Mouse (Mus musculus): ENCODE data around the gene Car3.

Gene Car3

GRCm38 (mm10) chr3:14876325-14876918 lies 13.1 kb downstream of the Car3 start:
- DNase-seq, result peak; percentile 59 to 63

DNA sequence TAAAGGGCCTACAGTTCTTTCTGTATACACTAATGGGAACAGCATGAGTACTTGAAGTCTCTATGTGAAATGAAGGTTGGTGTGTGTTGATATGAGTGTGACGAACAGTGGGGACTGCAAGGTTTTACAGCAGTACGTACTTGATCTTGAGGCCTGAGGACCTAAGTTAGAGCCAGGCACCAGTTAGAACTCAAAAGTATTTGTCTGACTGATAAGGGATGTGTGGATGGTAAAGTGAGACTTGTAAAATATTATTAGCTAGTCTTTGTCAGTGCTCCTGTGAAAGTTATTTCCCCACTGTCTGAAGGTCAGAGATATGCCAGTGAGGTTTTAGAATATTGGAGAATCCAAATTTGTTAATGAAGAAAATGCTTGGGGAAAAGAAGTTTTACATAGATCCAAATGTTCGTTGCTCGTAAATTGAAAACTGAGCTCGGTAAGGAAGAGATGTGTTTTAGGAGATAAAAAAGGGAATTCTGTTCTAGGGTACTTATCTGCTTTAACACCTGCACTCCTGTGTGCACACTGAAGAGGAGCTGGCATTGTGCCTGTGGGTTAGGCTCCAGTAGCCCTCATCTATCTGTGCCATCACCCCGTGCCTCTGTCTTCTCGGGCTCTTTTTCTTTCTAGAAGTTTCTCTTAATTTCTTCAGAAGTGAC lies 14.1 kb downstream of the Car3 start:
- no peak for DNase-seq

GRCm38 (mm10) chr3:14878749-14879223 lies 15.5 kb downstream of the Car3 start:
- no peak for DNase-seq

GRCm38 (mm10) chr3:14879293-14879692 lies 16.0 kb downstream of the Car3 start:
- no peak for DNase-seq

GRCm38 (mm10) chr3:14880277-14880676 lies 17.0 kb downstream of the Car3 start:
- DNase-seq, result peak; percentile 62 to 66

GRCm38 (mm10) chr3:14882005-14882404 lies 18.7 kb downstream of the Car3 start:
- DNase-seq, result no peak

- no peak for DNase-seq
Measured at GRCm38 (mm10) chr3:14882756-14883155, 19.4 kb downstream of the Car3 start.

GRCm38 (mm10) chr3:14884826-14885225 lies 21.5 kb downstream of the Car3 start:
- no peak for DNase-seq

DNA sequence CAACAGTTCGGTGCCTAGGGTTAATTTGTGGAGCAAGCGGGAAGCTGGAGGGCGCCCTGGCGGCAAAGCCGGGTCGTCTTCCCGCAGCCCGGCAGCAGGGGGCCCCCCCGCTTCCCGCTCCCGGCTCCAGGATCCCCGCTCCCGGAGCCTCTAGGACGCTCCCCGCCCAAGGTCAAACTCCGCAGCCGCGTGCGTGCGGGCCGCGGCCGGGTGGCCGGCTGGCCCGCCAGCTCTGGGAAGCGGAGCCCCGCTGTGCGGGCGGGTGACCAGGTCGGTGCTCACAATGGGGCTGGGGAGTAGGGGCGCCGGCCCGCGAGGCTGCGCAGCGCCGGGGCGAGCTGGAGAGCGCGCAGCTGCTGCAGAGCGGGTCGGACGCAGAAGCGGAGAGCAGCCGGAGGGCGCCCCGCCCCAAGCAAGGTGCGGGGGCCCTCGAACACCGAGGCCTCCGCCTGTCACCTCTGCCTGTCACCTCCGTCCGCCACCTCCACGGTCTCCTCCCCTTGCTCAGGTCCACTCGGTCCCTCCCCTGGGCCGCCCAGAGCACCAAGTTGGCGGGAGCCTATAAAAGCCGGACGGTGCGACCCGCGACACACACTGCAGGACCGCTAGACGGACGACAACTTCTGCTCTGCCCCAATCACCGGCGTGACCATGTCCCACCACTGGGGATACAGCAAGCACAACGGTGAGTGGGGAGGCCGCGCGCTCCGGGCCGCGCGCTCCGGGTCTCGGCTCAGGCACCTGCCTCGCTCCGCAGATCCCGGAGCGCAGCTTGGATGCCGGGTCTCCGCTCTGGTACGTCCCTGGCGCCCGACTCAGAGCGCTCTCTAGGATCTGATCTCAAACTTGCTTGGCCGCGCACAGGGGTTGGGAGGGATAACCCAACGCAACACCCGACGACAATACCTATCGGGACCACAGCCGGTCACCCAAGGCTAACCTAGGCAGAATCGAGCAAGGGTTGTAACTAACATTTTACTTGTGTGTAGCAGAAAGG lies 23.1 kb downstream of the Car3 start, which contains the start of gene Car2:
Gene Car2, plus strand, starts transcription at position 172 of the 997 bp plus-strand sequence.
- peak; percentile 69 to 70 for DNase-seq

DNA sequence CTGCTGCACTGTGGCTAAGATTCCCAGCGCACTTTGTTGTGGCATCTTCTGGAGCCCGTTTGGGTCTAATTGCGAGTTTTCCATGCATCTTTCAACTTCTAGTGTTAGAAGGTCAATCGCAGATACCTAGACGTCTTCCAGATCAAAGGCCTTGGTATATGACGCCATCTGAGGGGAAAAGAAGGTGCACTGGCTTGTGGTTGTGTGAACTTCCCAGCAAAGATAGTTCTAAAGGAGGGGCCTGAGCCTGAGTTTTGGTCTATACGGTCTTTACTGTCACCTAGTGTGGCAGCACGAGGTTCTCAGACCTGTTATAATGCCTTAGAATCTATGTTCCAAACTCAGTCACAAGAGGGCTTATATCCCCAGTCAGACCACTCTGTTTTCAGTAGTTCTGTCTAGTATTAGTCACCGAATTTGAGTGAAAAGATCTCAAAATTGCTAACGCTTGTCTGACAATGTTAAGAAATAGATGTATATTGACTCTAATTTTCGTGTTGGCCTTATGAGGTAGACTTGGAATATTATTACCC lies 23.9 kb downstream of the Car3 start:
- DNase-seq, result peak; percentile 28 to 32

DNA sequence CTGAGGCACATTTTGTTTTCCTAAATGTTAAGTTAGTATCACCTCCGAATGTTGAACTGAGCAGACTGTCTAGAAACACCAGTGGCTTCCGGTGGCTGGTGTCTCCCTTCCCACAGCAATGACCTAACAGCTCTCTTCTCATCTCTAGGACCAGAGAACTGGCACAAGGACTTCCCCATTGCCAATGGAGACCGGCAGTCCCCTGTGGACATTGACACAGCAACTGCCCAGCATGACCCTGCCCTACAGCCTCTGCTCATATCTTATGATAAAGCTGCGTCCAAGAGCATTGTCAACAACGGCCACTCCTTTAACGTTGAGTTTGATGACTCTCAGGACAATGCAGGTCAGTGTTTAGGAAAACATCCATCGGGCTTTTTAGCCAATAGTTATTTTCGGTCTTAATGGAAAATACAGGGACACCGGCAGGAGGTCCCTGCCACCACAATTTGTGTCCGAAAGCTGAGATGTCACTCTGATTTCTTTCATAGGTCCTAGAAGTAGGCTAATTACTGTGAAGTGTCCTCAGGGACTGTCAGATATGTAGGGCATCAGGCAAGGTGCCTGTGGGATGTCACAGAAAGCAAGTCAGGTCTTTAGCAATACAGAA lies 24.5 kb downstream of the Car3 start:
- no peak for DNase-seq

- no peak for DNase-seq
Measured at GRCm38 (mm10) chr3:14888549-14888948, 25.2 kb downstream of the Car3 start.

DNA sequence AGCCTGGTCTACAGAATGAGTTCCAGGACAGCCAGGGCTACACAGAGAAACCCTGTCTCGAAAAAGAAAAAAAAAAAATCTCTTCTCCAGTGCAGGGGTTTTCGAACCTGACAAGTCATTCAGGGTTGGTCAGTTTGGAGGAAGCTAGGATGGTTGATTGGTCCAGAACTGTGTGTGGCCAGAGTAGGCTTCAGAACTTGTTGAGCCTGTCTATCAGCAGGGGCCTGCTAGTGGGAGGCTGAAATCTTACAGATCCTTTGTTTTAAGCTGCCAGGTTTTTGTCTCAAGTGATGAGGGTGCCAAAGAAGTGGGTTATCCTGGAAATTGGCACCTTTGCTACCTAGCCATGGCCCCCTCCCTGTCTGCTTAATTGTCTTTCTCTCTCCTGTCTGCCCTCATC lies 25.8 kb downstream of the Car3 start:
- DNase-seq, result no peak

DNA sequence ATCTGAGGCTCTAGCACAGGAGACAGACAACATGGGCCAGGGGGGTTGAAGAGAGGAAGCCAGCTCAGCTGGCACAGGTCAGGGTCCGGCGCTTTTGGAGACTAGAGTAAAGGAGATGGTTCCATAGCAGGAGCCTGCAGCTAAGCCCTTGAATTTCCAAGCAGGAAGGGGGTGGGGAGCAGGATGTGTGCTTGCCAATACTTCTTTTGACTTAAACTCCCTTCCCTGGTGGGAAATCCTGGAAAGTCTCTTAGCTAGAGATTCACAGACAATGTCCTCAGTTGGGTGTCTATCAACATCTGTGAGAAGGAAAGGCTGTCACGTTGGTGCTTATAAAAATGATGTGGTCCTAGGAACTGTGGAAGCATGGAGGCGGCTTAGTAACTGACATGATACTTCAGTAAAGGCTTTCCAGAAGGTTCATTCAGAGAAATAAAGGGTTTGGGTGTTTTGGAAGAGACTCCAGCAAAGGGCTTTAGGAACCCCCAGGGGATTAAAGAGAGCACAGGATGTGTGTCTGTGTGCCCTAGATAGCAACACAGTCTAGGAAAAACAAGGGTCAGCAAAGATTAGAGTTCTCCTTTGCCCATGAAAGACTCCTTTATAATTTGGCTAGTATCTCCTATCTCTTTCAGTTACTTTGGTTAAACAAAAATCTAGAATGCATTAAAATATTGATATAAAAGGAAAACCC lies 26.6 kb downstream of the Car3 start:
- DNase-seq, result no peak

- no peak for DNase-seq
Measured at GRCm38 (mm10) chr3:14892991-14893390, 29.7 kb downstream of the Car3 start.

DNA sequence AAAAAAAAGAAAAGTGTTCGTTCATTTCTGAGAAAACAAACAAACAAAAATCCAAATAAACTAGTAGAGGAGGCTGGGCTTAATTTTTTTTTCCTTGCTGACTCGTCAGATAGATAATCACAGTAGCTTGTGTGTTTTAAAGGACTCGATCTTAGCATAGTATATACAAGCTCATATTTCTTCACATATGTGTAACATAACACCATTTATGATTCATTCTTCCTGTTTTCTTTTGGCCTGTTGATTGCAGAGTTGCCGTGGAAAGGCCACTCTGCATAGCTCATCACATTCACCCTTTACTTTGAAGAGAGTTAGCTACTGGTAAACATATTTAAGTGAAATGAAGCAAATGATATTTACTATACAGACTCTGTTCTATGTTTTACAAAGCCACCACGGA lies 30.4 kb downstream of the Car3 start:
- no peak for DNase-seq

DNA sequence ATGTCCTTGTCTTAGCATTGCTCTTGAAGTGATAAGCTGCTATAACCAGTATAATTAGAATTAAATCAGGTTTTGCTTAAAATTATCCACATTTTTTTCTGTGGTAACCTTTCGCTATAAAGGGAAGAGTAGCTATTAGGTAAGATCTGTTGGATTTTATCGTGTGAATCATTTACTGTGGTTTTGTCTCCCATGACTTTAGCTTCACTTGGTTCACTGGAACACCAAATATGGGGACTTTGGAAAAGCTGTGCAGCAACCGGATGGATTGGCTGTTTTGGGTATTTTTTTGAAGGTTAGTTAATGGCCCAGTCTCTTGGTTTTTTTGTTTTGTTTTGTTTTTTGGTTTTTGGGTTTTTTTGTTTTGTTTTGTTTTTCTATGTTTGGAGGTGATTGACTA lies 32.0 kb downstream of the Car3 start:
- DNase-seq, result no peak

- no peak for DNase-seq
Measured at GRCm38 (mm10) chr3:14897770-14898169, 34.5 kb downstream of the Car3 start.

DNA sequence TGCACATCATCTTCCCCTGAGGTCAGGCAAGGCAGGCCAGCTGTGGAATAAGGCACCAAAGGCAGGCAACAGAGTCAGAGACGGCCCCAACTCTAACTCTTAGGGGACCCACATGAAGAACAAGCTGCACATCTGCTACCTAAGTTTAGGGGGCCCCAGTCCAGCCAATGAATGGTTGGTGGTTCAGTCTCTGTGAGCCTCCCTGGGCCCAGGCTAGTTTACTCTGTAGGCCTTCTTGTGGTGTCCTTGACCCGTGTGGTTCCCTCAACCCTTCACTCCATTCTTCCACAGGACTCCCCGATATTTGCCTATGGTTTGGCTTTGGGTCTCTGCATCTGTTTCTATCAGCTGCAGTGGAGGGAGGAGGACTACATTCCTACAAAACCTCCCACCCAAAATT lies 40.1 kb downstream of the Car3 start:
- no peak for DNase-seq

DNA sequence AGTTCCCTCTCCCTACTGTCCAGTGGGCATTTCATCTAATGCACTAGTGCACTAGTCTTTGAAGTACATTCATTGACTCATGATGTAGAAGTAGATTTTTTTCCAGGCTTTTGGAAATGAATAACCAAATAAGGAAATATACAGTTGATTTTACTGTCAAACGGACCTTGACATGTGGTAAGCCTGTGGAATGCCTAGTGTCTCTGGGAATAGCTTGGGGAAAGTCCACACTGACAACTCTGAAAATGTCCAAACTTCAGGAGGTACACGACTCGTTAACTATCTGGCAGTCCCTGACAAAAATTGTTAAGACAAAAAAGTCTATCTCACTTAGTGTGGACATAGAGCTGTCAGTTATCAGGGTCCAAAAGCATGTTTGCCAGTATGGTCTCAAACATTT lies 40.9 kb downstream of the Car3 start:
- DNase-seq, result no peak

DNA sequence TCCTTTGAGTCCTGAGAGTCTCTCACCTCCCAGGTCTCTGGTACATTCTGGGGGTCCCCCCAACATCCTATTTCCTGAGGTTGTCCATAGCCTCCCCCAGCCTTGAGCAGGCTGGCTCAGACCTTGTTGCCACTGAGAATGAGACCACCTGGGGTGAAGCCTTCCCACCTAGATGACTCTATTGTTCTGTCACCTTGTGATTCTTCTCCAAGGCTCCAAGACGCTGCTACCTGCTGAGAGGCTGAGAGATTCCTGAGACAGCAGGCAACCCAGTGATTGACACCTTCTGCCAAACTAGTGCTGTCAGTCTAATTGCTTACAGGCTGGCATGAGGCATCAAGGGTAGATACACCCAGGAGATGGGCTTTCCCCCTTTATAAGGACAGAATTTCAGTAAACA lies 44.0 kb downstream of the Car3 start:
- DNase-seq, result no peak

DNA sequence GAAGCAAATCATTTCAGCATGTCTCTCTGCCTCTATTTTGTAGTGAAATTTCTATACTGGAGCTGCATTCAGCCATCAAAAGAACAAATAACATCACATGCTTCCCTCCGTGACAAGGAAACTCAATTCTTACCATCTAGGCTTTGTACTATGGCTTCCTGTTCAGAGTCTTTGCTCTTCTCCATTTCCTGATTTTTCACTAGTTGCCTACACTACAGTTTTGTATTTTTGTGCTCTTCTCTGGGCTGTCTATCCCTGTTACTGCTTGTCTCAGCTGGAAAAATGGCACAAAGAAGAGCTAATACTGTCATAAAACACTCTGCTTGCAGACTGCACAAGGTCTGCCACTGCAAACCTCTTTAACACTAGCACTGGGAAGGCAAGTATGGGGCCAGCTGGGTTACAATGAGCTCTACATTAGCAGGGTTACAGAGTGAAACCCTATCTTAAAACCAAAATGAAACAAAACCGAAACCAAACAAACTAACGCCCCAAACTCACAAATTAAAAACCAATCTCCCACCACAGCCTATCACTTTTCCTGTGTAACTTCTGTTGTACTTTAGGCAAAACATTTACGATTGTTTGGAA lies 48.8 kb downstream of the Car3 start:
- peak in 1 of 2 experiments; percentile 29 for DNase-seq

Measured in B cell, adult 2 months (primary cell).